Mouse (Mus musculus): Measurements from ENCODE around the gene Polr2h.
A peak's percentile ranks its signal among the peaks of the same experiment; 100 is the strongest.

- peak; percentile 68 for TF ChIP-seq CTCF (IDR thresholded peaks at IDR 0.05)
- TF ChIP-seq POLR2A (IDR thresholded peaks at IDR 0.05; ENCODE audit: insufficient read depth, low read depth, low read length), result no peak
- TF ChIP-seq EP300 (IDR thresholded peaks at IDR 0.05; ENCODE audit: insufficient read depth, low read depth, low read length), result no peak
These were observed 44.2 kb downstream of the Polr2h start for GRCm38 (mm10) chr16:20761681-20762080.
